Mouse (Mus musculus) spleen, postnatal 36 days (tissue): ENCODE measurements around the gene Rad17.

Source experiments
- DNase-seq, 2 experiments: peaks; one replicate each; pipeline ENCODE4 v3.0.0; 2022; ENCODE audit warnings: low spot score in 2 of 2, mixed read lengths in 1 of 2

Rad17 gene

DNA sequence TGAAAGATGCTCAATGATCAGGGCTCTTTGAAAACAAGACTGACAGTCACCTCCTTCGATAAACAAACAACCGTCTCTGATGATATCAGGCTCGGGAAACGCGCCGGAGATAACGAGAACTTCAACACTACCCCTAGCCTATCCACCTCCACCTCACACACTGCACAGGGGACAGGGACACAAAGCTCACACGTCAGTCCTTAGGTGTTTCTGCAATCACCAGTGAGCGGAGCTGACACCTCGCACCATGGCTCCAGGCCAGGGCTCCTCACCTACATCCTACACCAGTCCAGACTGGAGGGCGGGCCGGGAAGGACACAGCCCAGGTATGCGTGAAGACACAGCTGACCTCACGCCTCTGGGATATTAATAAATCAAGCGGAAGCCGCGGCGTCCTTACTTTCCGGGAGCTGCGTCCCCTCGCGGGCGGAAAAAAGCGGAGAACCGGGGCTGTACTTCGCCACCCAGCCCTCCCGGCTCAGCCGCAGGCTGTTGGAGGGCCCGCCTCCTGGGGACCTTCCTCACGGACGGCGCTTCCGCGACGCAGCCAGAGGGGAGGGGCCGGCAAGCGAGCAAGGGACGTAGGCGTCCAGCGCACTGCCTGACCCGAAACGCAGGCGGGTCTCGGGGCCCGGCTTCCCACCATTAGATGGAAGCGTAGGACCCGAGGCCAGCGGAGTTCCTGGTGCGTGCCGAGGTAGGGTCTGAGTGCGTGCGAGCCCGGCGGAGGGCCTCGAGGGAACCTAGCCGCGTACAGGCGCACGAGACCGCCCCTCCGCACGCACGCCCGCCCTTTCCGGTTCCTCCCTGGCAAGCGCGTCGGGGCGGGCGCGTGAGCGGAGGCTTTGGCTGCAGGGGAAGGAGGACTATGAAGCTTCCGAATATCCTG lies at the start of gene Rad17, which contains the start of gene Ak6:
Rad17 (minus strand) TSS at position 502 of the 889 bp plus-strand sequence.
Ak6 (plus strand) TSS at position 430 of the 889 bp plus-strand sequence.
- peak; percentile 92 for DNase-seq

DNA sequence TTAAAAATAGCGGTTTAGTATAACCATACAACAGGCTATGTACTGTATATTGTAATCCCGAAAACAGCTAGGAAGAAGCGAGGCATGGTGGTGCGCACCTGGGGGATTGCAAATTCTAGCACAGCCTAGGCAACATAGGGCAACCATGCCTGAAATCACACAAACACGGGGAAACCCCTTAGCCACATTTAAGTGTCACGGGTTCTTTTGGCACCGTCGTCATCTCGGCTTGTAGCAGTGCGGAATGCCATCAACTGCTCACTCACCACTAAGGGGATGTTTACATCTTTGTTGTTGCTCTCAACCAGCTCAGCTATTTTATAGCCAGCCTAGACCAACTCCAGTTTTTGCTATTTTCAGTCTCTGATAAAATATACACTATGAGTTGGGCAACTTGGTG lies 48.0 kb upstream of the Rad17 start:
- no peak for DNase-seq

DNA sequence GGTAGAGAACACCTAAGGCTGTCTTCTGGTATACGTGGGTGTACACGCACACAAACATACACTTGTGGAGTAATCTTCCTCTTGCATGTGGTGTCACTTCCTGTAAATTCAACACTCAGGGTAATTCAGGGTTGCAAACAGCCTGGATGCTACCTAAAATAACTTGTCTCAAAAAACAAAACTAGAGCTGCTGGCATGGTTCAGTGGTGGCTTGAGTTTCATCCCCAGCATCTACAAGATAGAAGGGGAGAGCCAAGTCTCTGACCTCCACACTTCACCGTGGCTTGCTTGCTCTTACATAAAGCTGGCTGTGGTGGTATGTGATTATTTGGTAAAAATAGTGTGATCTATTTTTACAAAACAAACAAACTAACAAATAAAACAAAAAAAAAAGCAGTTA lies 46.7 kb upstream of the Rad17 start:
- no peak for DNase-seq

DNA sequence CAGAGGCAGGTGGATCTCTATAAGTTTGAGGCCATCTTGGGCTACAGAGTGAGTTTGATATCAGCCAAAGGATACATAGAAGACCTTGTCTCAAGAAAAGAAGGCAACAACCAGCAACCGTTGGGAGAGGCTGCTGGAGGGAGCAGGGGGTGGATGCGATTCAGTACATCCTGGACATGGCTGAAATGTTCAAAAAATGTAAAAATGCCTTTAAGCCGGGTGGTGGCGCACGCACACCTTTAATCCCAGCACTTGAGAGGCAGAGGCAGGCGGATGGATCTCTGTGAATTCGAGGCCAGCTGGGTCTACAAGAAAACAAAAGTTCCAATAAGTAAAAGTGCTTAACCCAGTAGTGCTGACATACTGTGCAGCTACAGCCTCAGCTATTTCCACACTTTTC lies 36.7 kb upstream of the Rad17 start:
- DNase-seq = no peak

DNA sequence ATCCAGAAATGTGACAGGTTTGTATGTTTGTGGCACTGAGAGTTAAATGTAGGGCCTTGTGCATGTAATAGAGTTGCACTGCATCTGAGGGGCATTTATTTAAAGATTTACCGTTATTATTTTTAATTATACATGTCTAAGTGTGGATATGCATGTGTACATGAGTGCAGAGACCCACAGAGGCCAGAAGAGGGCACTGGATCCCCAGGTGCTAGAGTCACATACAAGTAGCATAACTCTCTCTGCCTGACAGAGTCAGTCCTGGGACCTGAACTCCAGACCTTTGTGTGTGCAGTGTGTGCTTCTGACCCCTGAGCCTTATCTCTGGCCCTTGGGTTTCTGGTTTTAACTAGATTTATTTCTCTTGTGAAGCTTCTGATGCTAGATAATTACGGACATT lies 33.5 kb upstream of the Rad17 start:
- DNase-seq = no peak

DNA sequence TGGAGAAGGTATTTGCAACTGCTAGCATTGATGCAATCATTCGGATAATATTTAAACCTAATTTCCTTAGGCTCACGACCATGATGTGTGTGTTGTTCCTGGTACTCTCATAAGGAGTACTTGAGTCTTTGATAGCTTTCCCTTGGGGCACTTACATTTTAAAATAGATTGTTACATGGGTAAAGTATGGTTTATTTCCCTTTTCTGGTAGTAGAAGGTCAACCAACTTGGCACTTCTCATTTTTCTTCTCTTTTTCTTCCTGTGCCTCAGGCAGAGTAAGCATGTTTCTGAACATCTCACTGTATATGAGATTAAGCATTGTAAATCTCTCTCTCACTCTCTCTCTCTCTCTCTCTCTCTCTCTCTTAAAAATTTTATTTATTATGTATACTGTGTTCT lies 32.0 kb upstream of the Rad17 start:
- DNase-seq = peak in 1 of 2 experiments; percentile 17

DNA sequence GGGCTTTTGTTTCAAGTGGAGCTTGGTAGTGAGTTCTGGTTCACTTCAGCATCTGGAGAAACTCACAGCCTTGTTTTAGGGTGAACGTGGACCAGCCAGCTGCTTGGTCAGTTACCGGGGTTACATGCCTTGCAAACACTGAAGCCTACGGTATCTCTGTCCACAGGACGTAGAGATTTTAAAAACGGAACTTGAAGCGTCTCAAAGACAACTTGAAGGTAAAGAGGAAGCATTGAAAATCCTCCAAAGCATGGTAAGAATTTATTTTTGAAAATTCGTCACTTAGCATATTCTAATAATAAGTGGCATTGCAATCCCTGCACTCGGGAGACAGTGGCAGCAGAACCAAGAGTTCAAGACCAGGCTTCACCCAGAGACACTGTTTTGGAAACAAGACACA lies 30.8 kb upstream of the Rad17 start:
- peak; percentile 15 to 17 for DNase-seq

DNA sequence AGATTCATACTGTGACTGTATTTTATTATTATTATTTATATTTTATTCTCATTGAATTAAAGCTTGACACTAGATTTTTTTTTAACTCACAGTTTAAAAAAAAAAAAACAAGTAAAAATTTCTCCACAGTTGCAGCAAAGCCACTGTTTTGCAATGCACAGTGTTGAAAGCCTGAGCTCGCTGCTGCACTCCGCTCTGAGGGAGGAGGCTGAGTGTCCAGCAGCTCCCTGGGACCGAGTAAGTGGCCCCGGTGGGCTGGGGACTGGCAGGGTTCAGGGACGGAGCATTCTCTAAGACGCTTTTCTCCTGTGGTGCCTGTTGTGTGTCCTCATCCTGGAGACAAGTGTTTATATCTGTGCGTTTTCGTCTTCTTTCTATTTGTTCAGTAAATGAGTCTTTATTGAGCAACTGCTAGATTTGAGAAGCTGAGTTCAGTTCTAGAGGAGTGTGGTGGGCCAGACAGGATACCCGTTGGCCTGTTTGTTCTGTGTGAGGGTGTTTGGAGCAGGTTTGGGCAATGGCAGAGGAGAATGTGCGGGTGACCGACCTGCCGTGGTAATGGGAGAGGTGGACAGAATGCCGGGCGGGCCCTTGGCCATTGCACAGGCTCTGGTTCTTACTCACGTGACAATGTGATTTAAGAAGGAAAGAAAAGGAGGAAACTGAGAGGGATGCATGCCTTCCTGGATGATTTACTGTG lies 25.2 kb upstream of the Rad17 start:
- no peak for DNase-seq

DNA sequence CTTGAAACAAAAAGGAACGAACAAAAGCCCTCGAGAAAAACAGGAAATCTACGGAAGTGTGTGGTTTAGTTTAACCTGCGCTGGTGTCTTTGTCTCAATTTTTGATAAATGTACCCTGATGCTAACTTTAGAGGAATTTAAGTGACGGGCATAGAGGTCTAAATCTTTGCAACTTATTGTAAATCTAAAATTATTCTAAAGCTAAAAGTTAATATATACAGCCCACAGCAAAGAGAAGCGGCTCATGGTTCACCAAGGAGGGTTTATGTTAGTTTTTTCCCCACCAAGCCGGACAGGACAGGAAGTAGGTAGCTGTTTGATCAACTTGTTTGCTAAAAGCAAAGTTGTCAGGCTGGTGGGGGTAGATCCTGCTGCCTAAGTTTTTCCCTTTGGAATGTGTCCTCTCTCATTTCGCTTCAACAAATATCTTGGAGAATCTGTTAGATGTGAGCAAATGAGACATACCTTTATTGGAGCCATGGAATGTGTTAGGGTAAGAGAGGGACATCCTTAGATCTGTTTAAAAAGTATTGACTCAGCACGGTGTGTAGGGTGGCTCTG lies 19.4 kb upstream of the Rad17 start:
- peak in 1 of 2 experiments; percentile 22 for DNase-seq

DNA sequence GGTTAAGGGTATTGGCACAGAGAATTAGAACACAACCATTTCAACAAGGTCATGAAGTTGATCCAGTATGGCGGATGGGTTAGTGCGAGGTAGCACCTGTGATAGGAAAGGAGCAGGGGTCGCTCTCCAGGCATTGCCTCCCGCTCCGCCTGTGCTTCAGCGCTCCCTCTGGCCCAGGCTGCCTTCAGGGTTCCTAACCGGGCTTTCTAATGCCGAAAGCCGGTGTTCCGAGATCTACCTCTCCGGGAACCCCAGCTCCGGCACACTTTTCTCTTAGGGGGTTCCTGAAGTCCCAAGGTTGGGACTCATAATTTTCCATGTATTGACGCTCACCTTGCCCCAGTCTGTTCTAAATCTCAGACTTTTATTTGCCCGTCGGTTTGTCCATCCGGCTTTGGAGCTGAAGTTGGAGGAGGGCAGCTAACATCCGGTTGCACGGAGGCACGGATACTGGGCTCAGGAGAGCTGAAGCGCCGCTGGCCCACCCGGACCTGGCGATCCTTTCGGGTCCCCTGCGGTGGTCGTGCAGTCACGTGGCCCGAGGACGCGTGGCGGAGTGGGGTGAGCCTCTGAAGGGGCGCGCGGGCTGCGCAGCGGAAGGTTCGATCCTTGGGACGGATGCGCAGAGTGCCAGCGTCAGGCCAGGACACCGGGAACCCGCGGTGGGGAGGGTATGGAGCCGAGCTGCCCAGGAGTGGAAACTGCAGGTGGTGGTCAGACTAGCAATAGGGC lies 18.6 kb upstream of the Rad17 start, which contains the start of gene Ccdc125:
Ccdc125 (plus strand) TSS at position 427 of the 732 bp plus-strand sequence.
- peak; percentile 10 to 31 for DNase-seq

DNA sequence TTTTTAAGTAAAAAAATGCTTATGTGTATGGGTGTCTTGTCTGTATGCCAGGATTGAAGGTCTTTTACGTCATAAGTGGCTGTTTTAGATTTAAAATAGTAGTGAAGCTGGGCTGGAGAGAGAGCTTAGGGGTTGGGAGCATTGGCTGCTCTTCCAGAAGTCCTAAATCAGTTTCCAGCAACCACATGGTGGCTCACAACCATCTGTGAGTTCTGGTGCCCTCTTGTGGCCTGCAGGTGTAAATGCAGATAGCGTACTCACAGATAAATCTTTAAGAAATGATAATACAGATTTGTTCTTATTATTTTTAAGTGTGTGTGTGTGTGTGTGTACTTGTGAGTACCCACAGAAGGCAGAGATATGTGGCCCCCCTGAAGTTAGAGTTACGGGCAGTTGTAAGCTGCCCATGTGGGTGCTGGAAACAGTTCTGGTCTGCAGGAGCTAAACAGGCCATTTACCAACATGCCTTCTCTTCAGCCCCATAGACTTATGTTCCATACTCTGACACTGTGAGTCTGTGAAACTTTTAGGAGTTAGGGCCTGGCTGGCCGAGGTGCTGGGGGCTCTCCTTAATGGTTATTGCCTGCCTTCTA lies 9.1 kb upstream of the Rad17 start:
- peak; percentile 32 to 45 for DNase-seq

DNA sequence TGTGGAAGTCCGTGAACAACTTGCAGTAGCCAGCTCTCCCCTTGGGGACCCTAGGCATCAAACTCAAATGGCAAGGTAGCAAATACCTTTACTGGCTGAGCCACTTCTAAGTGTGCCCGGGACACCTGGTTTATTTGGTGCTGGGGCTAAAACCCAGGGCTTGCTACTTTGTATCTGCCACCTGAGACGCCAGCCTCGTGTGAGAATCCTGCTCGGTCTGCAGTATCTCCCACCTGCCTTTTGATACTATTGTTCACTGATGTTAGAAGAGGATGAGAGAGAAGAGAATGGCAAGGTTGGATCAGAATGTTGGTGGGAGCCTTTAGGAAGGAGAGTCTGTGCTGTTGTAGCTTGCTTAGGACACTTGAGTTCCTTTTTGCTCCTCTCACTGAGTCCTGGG lies 7.2 kb upstream of the Rad17 start:
- DNase-seq = no peak

DNA sequence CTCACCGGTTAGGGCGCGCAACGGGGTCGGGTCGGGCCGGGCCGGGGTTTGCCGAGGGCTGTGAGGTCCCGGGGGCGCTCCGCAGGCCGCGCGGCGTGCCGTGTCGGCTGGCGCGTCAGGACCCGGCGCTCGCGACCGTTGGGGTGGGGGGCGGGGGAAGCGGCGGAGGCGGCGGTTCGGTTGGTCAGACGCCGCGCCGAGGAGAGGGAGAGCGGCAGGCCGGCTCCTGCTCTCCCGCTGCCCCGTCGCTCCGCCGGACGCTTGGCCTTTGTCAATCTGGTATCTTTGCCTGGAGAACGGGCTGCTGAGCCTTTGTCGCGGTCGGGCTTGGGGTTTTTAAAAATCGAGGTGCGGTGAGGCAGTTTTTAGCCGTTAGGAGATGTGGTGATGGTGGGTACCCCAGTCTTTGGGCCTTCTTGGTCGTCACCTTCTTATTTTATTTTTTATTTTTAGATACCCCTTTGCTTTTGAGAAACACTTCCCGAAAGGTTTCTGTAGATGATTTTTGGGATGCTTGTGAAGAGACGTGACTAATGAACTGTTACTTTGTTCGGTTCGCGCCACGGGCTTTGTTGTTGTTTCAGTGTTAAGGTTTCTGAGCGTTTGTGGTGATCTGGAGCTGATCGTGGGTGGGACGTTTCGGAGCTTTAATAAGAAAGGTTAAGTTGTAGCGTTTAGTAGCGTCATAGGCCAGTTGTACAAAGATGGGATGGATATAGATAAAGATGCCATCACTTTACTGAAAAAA lies 762 bp upstream of the Rad17 start, which contains the start of gene Taf9:
Taf9 (plus strand) TSS at position 141 of the 748 bp plus-strand sequence.
- DNase-seq = no peak

DNA sequence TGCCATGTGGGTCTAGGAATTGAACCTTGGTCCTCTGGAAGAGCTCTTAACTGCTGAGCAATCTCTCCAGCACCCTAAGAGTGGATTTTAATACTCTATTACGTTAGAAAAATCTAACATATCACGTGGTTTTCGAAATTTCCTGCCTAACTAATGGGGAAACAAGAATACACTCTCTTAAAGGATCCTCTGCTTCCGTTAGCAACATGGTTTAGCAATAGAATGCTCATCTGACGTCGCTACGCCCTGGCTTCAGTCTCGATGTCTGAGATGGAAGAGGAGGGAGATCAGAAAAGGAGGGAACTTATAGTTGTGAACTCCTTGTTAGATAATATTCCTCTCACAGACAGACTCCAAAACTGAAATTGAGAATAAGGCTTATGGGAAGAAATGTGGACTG lies 2.6 kb downstream of the Rad17 start:
- DNase-seq = no peak

DNA sequence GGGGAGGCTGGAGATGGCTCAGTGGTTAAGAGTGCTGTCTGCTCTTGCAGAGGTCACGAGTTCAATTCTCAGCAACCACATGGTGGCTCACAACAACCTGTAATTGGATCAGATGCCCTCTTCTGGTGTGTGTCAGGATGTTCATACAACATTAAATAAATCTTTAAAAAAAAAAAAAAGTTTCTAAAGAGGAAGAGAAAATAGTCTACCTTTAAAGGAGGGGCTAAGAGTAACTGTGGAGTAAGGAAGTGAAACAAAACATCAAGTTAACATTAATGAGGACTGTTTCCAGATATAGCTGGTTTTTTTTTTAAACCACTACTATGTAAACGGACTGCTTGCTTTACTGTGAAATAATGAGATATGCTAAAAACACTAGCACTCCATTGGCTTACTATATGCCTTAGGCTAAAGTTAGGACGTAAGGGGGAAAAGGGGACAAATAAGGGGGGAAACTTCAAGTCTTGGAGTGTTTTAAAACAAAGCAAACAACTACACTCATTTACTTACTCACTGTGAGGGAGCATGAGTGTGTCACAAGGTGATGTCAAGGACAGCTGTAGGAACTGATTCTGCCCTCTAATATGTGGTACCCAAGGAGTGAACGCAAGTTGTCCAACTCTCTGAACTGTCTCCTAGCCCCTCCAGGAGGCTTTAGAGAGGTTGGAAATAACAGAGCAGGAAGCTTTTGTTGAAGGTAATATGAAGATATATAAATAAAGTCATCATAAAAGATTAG lies 8.2 kb downstream of the Rad17 start:
- DNase-seq = peak; percentile 9 to 38

DNA sequence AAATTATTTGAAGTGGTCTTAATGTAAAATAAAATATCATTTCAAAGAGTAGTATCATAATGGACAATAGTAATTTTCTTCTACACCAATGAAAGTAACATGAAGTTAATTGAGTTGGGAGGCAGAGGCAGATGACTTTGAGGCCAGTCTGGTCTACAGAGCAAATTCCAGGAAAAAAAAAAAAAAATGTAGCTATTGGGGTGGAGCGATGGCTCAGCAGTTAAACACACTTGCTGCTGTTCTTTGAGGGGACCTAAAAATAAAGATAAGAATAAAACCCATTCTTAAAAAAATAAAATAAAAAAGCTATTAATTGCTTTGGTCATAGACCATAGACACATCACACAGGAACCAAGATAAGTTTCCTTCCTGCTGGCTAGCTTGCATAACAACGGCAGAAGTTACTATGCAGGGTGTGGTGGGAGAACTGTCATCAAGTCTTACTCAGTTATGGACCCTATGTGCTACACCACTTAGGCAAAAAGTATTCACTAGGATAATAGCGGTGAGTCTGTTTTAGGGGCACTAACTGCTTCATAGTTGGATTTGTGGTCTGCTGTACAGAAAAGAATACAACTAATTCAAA lies 16.7 kb downstream of the Rad17 start:
- DNase-seq = no peak

DNA sequence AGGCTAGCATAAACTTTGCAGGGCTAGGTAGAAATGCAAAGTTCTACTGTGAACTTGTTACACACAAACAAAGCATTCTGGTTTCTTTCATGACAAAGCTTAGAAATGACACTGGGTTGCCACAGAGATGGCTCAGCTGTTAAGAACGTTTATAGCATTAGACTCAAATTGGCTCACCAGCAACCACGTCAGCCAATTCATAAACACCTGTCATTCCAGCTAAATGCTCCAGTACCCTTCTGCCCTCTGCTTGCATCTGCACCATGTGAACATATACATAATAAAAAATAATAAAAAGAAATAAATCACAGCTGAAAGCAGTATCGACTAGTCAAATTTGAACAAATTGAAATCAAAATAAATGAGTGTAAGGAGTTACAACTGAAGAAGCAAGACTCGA lies 28.6 kb downstream of the Rad17 start:
- DNase-seq = no peak

DNA sequence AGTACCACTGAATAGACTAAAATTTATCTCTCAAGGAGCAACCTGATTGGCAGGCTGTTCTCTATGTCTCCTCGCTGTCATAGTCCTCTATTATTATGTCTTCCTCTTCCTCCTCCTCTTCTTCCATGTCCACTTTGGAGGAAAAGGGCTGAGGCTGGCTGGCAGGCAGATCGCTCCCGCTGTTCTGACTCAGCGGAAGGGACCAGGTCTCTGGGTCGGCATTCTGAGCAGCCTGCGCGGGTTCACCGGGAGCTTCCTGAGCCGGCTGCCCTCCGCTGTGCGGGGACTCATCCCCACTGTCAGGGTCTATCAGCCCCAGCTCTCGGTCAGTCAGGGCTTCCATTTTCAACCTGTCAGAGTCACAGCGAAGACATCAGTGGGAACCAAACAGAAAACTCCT lies 33.3 kb downstream of the Rad17 start:
- no peak for DNase-seq
